Mouse (Mus musculus) heart, embryonic 10.5 days (tissue): Measurements from ENCODE around the gene Pgc. TPM values are rescaled to one million over a fixed set of nuclear protein-coding genes. Genes with fewer than 3 reads are reported as not detected.

Experiments used
- DNase-seq: peaks from one replicate; pipeline ENCODE4 v3.0.0-alpha.2; 2017; ENCODE audit warnings: low spot score
- H3K27ac ChIP-seq: fragments of 300-500 bp; sonication (generic); 2 replicates; pipeline ENCODE4 v1.5.1; 2016; ENCODE audit warnings: mild to moderate bottlenecking
- H3K27me3 ChIP-seq: fragments of 300-500 bp; sonication (generic); 2 replicates; pipeline ENCODE4 v1.6.1; 2016; ENCODE audit warnings: mild to moderate bottlenecking; ENCODE audit not compliant: poor library complexity, insufficient read depth, severe bottlenecking
- H3K36me3 ChIP-seq: fragments of 300-500 bp; sonication (generic); 2 replicates; pipeline ENCODE4 v1.6.1; 2016; ENCODE audit warnings: mild to moderate bottlenecking, moderate library complexity
- H3K4me1 ChIP-seq: fragments of 300-500 bp; sonication (generic); 2 replicates; pipeline ENCODE4 v1.6.1; 2016; ENCODE audit warnings: mild to moderate bottlenecking
- H3K4me3 ChIP-seq: fragments of 300-500 bp; sonication (generic); 2 replicates; pipeline ENCODE4 v1.5.1; 2016; ENCODE audit warnings: mild to moderate bottlenecking, moderate library complexity
- H3K9me3 ChIP-seq: fragments of 300-500 bp; sonication (generic); 2 replicates; pipeline ENCODE4 v1.6.1; 2016; ENCODE audit warnings: mild to moderate bottlenecking, moderate library complexity
- whole genome bisulfite sequencing: fragments of 180-500 bp; shearing (Covaris S2); methylation state at CpG from one replicate; pipeline ENCODE4 v1.1.7; 2016; 5-methylcytosine and 5-hydroxymethylcytosine counted together
- polyA plus RNA-seq: library from polyadenylated mRNA; unstranded; fragments of >200 nt; fragmentation: Nextera tagmentation; extraction: Ambion mirVana; gene quantifications from 2 replicates; pipeline ENCODE4 v1.2.1, GENCODE M21; 2016

The Pgc gene
- polyA plus RNA-seq: 0.49 and 0.67 TPM in 2 replicates

DNA sequence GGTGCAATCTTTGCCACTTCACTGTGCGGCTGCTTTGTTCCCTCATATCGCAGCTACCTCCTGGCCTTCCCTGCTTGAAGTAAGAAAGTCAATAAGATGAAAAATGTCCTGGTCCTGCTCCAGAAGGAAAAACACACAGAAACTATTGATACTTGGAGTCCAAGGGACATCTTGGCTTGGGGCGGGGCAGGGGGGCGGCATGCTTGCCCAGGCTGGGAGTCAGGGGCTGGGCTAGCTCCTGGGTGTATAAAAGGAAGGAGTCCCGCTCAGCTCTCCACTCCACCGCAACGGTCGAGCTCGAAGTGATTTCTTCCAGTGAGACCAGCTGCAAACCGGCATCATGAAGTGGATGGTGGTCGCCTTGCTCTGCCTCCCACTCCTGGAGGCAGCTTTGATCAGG lies at the start of gene Pgc:
TSS of gene Pgc (plus strand) at position 277 of the 400 bp plus-strand sequence.
- DNase-seq: no peak
- Histone ChIP-seq H3K4me3 (no peak within 1 kb of the TSS), H3K9me3 (no peaks in the 10 kb centered on the region), H3K27me3 (peaks cover 17% of the 10 kb centered on the region; the same call in 1 of the 2 replicates), H3K4me1 (peaks cover 12% of the 10 kb centered on the region; the same call in 1 of the 2 replicates), H3K36me3 (no peaks in the 10 kb centered on the region), H3K27ac (no peak within 1 kb of the TSS)
- WGBS: 78% methylated on average over 11 of the region's 11 CpGs

DNA sequence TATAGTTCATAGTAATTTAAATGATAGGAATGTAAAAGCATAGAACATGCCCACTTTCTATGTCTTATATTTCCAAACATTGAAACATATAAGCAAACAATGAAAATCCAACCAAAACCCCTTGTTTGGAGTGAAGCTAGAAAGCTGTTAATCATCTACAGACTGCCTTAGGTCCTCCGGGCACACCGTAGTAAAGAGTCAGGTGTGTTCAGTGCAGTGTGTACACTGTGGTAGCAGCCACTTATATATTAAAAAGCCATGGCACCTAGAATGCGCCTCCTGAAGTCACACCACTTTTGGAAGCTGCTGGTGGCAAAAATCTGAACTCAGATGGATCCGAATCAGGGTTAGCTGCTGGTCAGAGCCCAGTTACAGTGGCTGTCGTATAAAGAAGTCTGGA lies 48.4 kb upstream of the Pgc start:
- Histone ChIP-seq H3K9me3 (no peaks in the 10 kb centered on the region), H3K4me1 (peaks cover 10% of the 10 kb centered on the region; the same call in 1 of the 2 replicates), H3K27me3 (peaks cover 9% of the 10 kb centered on the region), H3K27ac (no peak overlapping the region), H3K36me3 (peaks cover 56% of the 10 kb centered on the region), H3K4me3 (no peak overlapping the region)
- DNase-seq: no peak
- WGBS: 81% methylated on average over 5 of the region's 5 CpGs

DNA sequence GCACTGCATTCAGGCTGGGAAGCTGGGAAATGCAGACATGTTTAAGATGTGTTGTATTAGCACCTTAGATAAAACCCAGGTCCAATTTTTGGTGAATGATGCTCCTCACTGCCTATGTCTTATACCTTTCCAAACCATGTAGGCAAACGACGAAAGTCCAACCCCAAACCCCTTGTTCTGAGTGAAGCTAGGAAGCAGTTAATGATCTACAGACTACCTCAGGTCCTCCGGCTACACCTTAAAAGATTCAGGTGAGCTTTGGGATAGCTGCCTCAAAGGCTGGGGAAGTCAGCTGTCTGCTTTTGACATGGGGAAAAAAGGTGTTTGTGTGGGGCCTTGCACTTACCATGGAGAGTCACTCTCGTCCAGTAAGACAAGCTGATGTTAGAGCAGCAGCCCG lies 47.9 kb upstream of the Pgc start:
- Histone ChIP-seq H3K4me3 (no peak overlapping the region), H3K4me1 (peaks cover 6% of the 10 kb centered on the region; the same call in 1 of the 2 replicates), H3K27me3 (peaks cover 4% of the 10 kb centered on the region), H3K27ac (no peak overlapping the region), H3K9me3 (no peaks in the 10 kb centered on the region), H3K36me3 (peaks cover 59% of the 10 kb centered on the region)
- WGBS: 84% methylated on average over 5 of the region's 5 CpGs
- DNase-seq: no peak

DNA sequence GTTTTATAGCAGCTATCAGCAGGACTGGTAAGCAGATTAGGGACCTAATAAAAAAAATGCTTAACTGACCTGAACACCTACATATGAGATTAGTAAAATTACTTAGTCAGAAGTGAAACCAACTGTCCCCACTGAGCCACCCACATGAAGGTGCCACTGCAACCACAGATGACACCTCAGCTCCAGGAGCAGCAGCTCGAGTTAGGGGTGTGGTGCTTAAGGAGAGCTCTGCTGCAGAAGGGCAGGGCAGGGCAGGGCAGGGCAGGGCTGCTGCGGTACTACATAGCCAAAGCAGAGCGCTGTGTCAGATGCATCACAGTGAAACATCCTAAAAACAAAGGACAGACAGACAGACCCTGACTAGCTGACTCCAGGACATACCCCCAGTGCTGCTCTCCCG lies 43.8 kb upstream of the Pgc start:
- Histone ChIP-seq H3K4me1 (peaks cover 8% of the 10 kb centered on the region), H3K27ac (no peak overlapping the region), H3K36me3 (peaks cover 75% of the 10 kb centered on the region), H3K9me3 (no peaks in the 10 kb centered on the region), H3K4me3 (no peak overlapping the region), H3K27me3 (no peaks in the 10 kb centered on the region)
- no peak for DNase-seq
- 78% methylated on average over 4 of the region's 4 CpGs for WGBS

DNA sequence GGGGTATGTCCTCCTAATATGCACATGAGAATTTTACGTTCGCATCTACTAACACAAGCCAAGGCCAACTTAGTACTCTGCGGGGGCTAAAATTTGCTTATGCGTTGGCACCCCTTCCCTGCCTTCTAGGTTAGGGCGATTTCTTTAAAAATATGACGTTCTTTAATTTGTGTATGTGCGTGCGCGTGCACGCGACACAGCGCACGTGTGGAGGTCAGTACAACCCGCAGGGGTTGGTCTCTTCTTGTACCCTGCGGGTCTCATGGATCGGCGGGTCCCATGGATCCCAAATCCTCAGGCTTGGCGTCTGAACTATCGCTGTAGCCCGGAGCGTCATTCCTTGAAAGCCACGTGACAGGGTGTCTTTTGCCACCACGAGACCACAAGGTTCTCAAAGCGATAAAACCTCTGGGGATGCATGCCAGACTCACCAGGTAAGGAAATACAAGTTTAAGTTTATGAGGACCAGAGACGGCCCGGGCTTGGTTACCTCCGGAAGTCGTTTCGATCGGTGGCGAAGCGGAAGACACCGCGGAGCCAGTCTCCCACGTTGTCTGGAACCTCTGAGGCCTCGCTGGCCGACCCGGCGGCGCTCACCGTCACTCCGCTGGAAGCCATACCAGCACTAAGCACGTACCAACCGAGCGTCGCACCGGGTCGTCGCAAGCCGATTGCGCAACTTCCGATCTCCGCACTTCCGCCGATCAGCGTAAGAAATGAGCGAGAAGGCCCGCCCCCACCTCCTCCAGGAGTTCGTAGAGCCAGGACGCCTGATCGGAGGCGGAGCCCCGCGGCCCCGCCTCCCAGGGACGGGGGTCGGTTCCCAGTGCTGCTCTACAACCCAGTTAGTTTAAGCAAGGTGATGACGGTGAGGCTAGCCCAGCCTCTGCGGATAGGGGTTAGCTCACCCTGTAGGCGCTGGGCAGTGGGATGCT lies 39.0 kb upstream of the Pgc start:
- Histone ChIP-seq H3K4me3 (peak overlapping the region; percentile 90), H3K36me3 (peaks cover 33% of the 10 kb centered on the region), H3K4me1 (peaks cover 24% of the 10 kb centered on the region), H3K27ac (peak overlapping the region; percentile 89), H3K27me3 (peaks cover 34% of the 10 kb centered on the region), H3K9me3 (no peaks in the 10 kb centered on the region)
- WGBS: under 1% methylated on average over 70 of the region's 70 CpGs
- peak; percentile 98 for DNase-seq

DNA sequence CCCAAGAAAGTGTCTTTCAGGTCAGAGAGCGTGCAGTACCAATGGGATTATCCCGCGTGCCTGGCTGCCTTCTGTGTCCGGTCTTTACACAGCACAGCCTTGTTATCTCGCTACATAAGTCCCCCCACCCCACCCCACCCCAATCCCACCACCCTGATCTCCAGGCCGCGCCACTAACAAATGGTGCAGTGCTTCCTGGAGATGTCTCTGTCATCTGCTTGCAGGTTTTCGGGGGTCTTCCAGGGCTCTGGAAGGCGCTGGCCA lies 38.4 kb upstream of the Pgc start, which contains the start of gene Tomm6:
TSS of gene Tomm6 (minus strand) at position 43 of the 264 bp plus-strand sequence.
- H3K4me3 ChIP-seq: peak within 1 kb of the TSS; percentile 90
- H3K27me3 ChIP-seq: peaks cover 40% of the 10 kb centered on the region
- no peak for DNase-seq
- peaks cover 25% of the 10 kb centered on the region for H3K4me1 ChIP-seq
- H3K36me3 ChIP-seq: peaks cover 28% of the 10 kb centered on the region
- peak within 1 kb of the TSS; percentile 89 for H3K27ac ChIP-seq
- WGBS: under 1% methylated on average over 9 of the region's 9 CpGs
- no peaks in the 10 kb centered on the region for H3K9me3 ChIP-seq

DNA sequence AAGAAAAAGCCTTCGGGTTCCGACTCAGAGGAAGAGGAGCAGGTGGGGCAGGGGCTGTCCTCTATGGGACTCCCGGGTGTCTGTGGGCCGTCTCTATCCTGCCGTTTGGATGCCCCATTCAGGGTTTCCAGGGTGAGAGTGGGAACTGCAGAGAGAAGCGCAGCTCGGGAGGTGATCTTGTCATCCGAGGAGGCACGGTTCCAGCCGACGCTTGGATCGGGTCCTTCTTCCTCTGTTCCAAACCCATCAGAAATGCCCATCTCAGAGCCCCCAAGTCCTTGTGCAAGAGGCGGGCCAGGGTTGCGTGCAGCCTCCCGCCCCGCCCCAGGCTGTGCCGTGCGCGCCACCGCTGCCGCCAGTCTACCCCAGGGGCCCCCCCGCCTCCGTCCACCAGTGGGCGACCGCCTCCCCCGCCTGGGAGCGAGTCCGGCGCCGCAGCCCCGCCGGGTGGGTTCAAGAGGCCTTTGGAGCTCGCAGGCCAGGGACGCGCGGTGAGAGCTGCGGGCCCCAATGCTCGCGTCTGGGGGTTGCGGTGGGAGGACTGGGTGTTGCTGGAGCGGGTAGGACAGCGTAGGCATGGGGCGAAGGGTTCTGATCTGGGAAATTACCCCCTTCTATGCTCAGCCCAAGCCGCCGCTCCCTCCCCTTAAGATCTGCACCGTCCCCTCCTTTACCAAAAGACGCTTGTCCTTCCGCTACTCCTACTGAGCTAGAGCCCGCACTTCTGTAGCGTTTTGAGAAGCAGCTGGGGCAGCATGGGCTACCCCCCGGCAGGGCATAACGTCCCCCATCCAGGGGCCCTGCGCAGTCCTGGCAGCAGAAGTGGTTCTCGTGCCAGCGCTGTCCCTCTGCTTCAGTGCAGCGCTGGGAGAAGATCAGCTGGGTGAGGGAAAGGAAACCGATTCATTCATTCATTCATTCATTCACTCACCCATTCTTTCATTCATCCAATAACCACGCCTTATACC lies 37.8 kb upstream of the Pgc start, which contains the start of gene Frs3:
TSS of gene Frs3 (plus strand) at position 423 of the 968 bp plus-strand sequence.
- H3K4me3 ChIP-seq: peak within 1 kb of the TSS; percentile 90
- peak within 1 kb of the TSS; percentile 89 for H3K27ac ChIP-seq
- DNase-seq: peak; percentile 92
- 2% methylated on average over 58 of the region's 58 CpGs for WGBS
- H3K36me3 ChIP-seq: peaks cover 25% of the 10 kb centered on the region
- H3K9me3 ChIP-seq: no peaks in the 10 kb centered on the region
- peaks cover 45% of the 10 kb centered on the region for H3K27me3 ChIP-seq
- H3K4me1 ChIP-seq: peaks cover 31% of the 10 kb centered on the region

DNA sequence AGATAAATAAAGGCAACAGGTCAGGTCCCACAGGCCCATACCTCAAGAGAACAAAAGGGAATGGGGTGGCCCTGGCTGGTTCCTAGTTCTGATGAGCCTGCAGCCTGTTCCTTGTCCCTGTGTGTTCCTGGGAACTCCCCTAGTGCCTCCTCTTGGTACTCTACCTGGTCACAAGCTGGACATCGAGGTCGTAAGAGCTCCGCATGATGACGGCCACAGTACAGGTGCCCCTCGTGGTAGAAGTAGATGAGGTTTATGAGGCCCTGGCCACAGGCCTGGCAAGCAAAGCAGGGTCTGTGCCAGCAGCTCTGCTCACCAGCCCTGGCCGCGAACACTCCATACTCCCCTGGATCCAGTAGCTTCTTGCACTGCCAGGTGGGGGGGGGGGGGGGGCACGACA lies 36.7 kb upstream of the Pgc start:
- Histone ChIP-seq H3K4me1 (peaks cover 41% of the 10 kb centered on the region), H3K4me3 (no peak overlapping the region; the same call in 1 of the 2 replicates), H3K27me3 (peaks cover 45% of the 10 kb centered on the region), H3K27ac (no peak overlapping the region), H3K9me3 (no peaks in the 10 kb centered on the region), H3K36me3 (peaks cover 16% of the 10 kb centered on the region)
- no peak for DNase-seq
- 83% methylated on average over 8 of the region's 8 CpGs for WGBS

DNA sequence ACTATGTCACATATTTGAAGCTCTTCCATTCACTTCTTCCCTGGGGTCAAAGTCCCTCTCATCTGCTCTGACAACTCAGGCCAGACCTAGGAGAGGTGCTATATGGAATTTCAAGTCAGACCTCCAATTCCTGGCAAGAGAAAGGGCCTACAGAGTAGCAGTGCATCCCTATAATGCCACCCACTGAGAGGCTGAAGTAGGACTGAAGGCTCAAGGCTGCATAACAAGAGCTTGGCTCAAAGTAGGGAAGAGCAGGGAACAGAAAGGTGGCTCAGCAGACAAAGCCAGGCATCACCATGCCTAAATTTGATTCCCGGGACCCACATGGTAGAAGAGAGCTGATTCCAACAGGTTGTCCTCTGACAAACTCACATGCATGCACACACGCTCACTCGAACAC lies 35.0 kb upstream of the Pgc start:
- peaks cover 48% of the 10 kb centered on the region for H3K27me3 ChIP-seq
- H3K27ac ChIP-seq: no peak overlapping the region
- no peak overlapping the region for H3K4me3 ChIP-seq
- no peak for DNase-seq
- 89% methylated on average over 3 of the region's 3 CpGs for WGBS
- peaks cover 2% of the 10 kb centered on the region; the same call in 1 of the 2 replicates for H3K36me3 ChIP-seq
- H3K4me1 ChIP-seq: peaks cover 45% of the 10 kb centered on the region
- H3K9me3 ChIP-seq: no peaks in the 10 kb centered on the region

DNA sequence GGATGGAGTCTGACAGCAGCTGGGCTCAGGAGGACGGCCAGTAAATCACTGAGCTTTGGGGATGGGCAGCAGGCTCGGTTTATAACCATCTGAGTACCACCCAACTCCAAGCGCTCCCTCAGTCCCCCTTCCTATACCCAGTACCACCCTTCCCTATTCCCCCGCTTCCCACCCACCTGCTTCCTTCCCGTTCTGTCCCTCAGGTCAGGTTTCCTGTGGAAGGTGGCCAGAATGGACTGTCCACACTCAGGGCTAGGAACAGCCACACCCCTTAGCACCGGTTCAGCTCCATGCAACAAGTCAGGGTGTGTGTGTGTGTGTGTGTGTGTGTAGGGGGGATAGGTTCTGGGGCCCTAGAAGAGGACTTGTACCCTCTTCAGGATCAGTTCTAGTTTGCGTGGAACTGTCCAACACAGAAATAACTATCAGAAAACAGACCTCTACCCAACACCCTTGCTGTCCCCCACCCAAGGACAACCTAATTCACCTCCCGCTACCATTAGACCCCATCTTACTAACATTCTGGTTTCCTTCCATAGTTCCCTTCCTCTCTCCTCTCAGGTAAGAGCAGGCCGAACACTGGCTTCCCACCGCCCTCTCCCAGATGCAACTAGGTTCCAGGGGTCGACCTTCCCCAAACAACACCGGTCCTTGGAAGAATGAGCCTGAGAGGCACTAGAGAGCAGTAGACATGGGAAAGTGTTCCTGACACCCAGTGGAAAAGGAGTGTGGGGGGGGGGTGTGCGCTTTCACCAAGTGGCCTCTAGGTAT lies 32.8 kb upstream of the Pgc start:
- Histone ChIP-seq H3K27me3 (peaks cover 57% of the 10 kb centered on the region), H3K9me3 (no peaks in the 10 kb centered on the region), H3K36me3 (no peaks in the 10 kb centered on the region), H3K4me3 (peak overlapping the region; percentile 84), H3K27ac (peak overlapping the region; percentile 92; the same call in 1 of the 2 replicates), H3K4me1 (peaks cover 33% of the 10 kb centered on the region)
- DNase-seq: no peak
- WGBS: 30% methylated on average over 13 of the region's 13 CpGs

DNA sequence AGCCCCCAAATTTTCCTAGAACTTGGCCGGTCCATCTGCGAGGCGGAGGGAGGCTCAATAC lies 32.4 kb upstream of the Pgc start, which contains the start of gene Gm21981:
TSS of gene Gm21981 (minus strand) at position 14 of the 61 bp plus-strand sequence.
- Histone ChIP-seq H3K27me3 (peaks cover 57% of the 10 kb centered on the region), H3K4me3 (peak within 1 kb of the TSS; percentile 84), H3K9me3 (no peaks in the 10 kb centered on the region), H3K36me3 (no peaks in the 10 kb centered on the region), H3K27ac (peak within 1 kb of the TSS; percentile 92), H3K4me1 (peaks cover 29% of the 10 kb centered on the region)
- DNase-seq: no peak
- 3% methylated on average over 3 of the region's 3 CpGs for WGBS

DNA sequence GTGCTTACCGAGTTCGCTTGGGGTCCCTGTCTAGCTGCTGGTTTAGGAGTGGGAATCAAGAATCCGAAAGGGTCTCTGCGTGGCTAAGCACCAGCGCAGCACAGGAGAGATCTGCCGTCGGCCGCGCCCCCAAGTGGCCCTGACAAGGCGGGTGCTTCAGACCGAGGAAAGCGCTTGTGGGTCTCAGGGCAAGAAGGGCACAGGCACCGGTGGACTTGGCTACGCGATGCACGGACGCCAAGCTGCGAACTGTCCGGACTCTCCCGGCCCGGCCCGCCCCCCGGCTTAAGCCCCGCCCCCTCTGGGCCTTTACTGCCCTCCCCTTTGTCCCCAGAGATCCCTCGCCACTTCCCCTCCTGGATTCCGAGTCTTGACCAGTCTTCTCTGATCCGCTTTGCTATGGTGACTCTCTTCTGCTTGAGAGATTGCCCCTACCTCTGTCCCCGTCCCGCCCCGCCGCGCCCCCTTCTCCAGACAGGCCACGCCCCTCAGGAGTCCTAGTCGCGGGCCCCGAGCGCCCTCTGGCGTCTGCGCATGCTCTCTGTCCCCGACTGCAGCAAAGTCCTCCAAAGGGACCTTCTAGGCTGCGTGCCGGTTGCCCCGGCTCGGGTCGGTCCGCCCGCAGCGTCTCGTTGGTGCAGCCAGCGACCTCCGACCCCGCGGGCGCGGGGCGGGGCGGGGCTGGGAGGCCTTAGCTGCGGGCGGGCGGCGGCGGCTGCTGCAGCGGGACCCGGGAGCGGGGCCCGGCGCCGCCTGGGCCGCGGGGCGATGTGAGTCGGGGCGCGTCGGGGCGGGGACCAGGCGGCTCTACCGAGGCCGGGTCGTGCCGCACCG lies 31.9 kb upstream of the Pgc start, which contains the start of gene Prickle4:
TSS of gene Prickle4 (minus strand) at position 234 of the 834 bp plus-strand sequence.
- peaks cover 24% of the 10 kb centered on the region for H3K4me1 ChIP-seq
- peaks cover 53% of the 10 kb centered on the region for H3K27me3 ChIP-seq
- no peaks in the 10 kb centered on the region for H3K9me3 ChIP-seq
- WGBS: under 1% methylated on average over 82 of the region's 82 CpGs
- H3K27ac ChIP-seq: peak within 1 kb of the TSS; percentile 92
- peak within 1 kb of the TSS; percentile 84 for H3K4me3 ChIP-seq
- DNase-seq: peak; percentile 97
- H3K36me3 ChIP-seq: peaks cover 3% of the 10 kb centered on the region; the same call in 1 of the 2 replicates
